Mouse (Mus musculus) heart, postnatal 0 days (tissue): ENCODE data around the gene Arpc2.

Source experiments
- CTCF ChIP-seq: IDR thresholded peaks from 2 replicates; pipeline ENCODE4 v1.5.1; 2016; ENCODE audit warnings: antibody characterized with exemption, control low read depth, low read depth
- EP300 ChIP-seq: IDR thresholded peaks from 2 replicates; pipeline ENCODE4 v1.6.1; 2016; ENCODE audit warnings: antibody characterized with exemption, low read depth

GRCm38 (mm10) chr1:74296477-74296876 lies 60.6 kb downstream of the Arpc2 start:
- TF ChIP-seq EP300 (no peak), CTCF (no peak)
